Mouse (Mus musculus): ENCODE results near the gene C9orf72. TPM values are rescaled to one million over a fixed set of nuclear protein-coding genes. Genes with fewer than 3 reads are reported as not detected.

C9orf72 gene
- polyA plus RNA-seq, 1 experiment from 2014 or later: 11.3 TPM

GRCm38 (mm10) chr4:35226496-35226992 is 569 bp upstream of the C9orf72 start:
- Histone ChIP-seq H3K27me3 (ENCODE audit: control insufficient read depth, insufficient read depth, low read length) (no peaks in the 10 kb centered on the region), H3K9me3 (ENCODE audit: control insufficient read depth, low read length) (no peaks in the 10 kb centered on the region), H3K4me1 (ENCODE audit: control insufficient read depth, insufficient read depth, low read length) (no peaks in the 10 kb centered on the region), H3K4me2 (ENCODE audit: low read depth, severe bottlenecking) (peak overlapping the region; percentile 76), H3K4me3 (ENCODE audit: low read depth, low read length) (peak overlapping the region; percentile 91), H3K27ac (replicated peaks; ENCODE audit: low read depth, low read length) (no peak overlapping the region), H3K9ac (ENCODE audit: low read length) (peak overlapping the region; percentile 53), H3K36me3 (ENCODE audit: control insufficient read depth, insufficient read depth, low read length) (no peaks in the 10 kb centered on the region)
- 0 out of 2 replicates have a peak, but pooled peaks have one; percentile 5 for ATAC-seq (ENCODE audit: insufficient number of reproducible peaks, low FRiP score, low TSS enrichment, low read depth)
- no peak for DNase-seq (ENCODE audit: low spot score)
- 18% methylated on average over 9 of the region's 9 CpGs for WGBS

- peak; percentile 75 for ATAC-seq (ENCODE audit: insufficient number of reproducible peaks, low FRiP score, low TSS enrichment, low read depth)
- WGBS: under 1% methylated on average over 35 of the region's 40 CpGs
- Histone ChIP-seq H3K4me3 (ENCODE audit: low read depth, low read length) (peak overlapping the region; percentile 91), H3K27me3 (ENCODE audit: control insufficient read depth, insufficient read depth, low read length) (no peaks in the 10 kb centered on the region), H3K9ac (ENCODE audit: low read length) (peak overlapping the region; percentile 76), H3K4me1 (ENCODE audit: control insufficient read depth, insufficient read depth, low read length) (no peaks in the 10 kb centered on the region), H3K36me3 (ENCODE audit: control insufficient read depth, insufficient read depth, low read length) (no peaks in the 10 kb centered on the region), H3K4me2 (ENCODE audit: low read depth, severe bottlenecking) (peak overlapping the region; percentile 76), H3K9me3 (ENCODE audit: control insufficient read depth, low read length) (no peaks in the 10 kb centered on the region), H3K27ac (replicated peaks; ENCODE audit: low read depth, low read length) (no peak overlapping the region)
- peak; percentile 59 for DNase-seq (ENCODE audit: low spot score)
Measured at GRCm38 (mm10) chr4:35225141-35225733, 738 bp downstream of the C9orf72 start.

GRCm38 (mm10) chr4:35224101-35224500 is 1.9 kb downstream of the C9orf72 start:
- Histone ChIP-seq H3K9me3 (ENCODE audit: control insufficient read depth, low read length) (no peaks in the 10 kb centered on the region), H3K4me3 (ENCODE audit: low read depth, low read length) (0 out of 2 replicates have a peak overlapping the region, but pooled peaks have one; percentile 2), H3K4me1 (ENCODE audit: control insufficient read depth, insufficient read depth, low read length) (no peaks in the 10 kb centered on the region), H3K9ac (ENCODE audit: low read length) (no peak overlapping the region), H3K4me2 (ENCODE audit: low read depth, severe bottlenecking) (no peak overlapping the region), H3K27me3 (ENCODE audit: control insufficient read depth, insufficient read depth, low read length) (no peaks in the 10 kb centered on the region), H3K36me3 (ENCODE audit: control insufficient read depth, insufficient read depth, low read length) (no peaks in the 10 kb centered on the region), H3K27ac (replicated peaks; ENCODE audit: low read depth, low read length) (no peak overlapping the region)
- no peak for DNase-seq (ENCODE audit: low spot score)
- ATAC-seq (ENCODE audit: insufficient number of reproducible peaks, low FRiP score, low TSS enrichment, low read depth): no peak
- 90% methylated on average over 4 of the region's 4 CpGs for WGBS

GRCm38 (mm10) chr4:35223376-35223988 is 2.5 kb downstream of the C9orf72 start:
- 78% methylated on average over 5 of the region's 5 CpGs for WGBS
- Histone ChIP-seq H3K27me3 (ENCODE audit: control insufficient read depth, insufficient read depth, low read length) (no peaks in the 10 kb centered on the region), H3K4me3 (ENCODE audit: low read depth, low read length) (no peak overlapping the region), H3K36me3 (ENCODE audit: control insufficient read depth, insufficient read depth, low read length) (no peaks in the 10 kb centered on the region), H3K9me3 (ENCODE audit: control insufficient read depth, low read length) (no peaks in the 10 kb centered on the region), H3K27ac (replicated peaks; ENCODE audit: low read depth, low read length) (no peak overlapping the region), H3K9ac (ENCODE audit: low read length) (no peak overlapping the region), H3K4me1 (ENCODE audit: control insufficient read depth, insufficient read depth, low read length) (no peaks in the 10 kb centered on the region), H3K4me2 (ENCODE audit: low read depth, severe bottlenecking) (no peak overlapping the region)
- ATAC-seq (ENCODE audit: insufficient number of reproducible peaks, low FRiP score, low TSS enrichment, low read depth) (no peak), DNase-seq (ENCODE audit: low spot score) (no peak)

GRCm38 (mm10) chr4:35221903-35222302 is 4.1 kb downstream of the C9orf72 start:
- no peaks in the 10 kb centered on the region for H3K36me3 ChIP-seq (ENCODE audit: control insufficient read depth, insufficient read depth, low read length)
- no peak overlapping the region for H3K27ac ChIP-seq (replicated peaks; ENCODE audit: low read depth, low read length)
- WGBS: 71% methylated on average over 4 of the region's 4 CpGs
- no peak for DNase-seq (ENCODE audit: low spot score)
- no peaks in the 10 kb centered on the region for H3K4me1 ChIP-seq (ENCODE audit: control insufficient read depth, insufficient read depth, low read length)
- no peaks in the 10 kb centered on the region for H3K27me3 ChIP-seq (ENCODE audit: control insufficient read depth, insufficient read depth, low read length)
- no peaks in the 10 kb centered on the region for H3K9me3 ChIP-seq (ENCODE audit: control insufficient read depth, low read length)
- H3K4me3 ChIP-seq (ENCODE audit: low read depth, low read length): no peak overlapping the region
- no peak overlapping the region for H3K9ac ChIP-seq (ENCODE audit: low read length)
- no peak overlapping the region for H3K4me2 ChIP-seq (ENCODE audit: low read depth, severe bottlenecking)
- no peak for ATAC-seq (ENCODE audit: insufficient number of reproducible peaks, low FRiP score, low TSS enrichment, low read depth)

GRCm38 (mm10) chr4:35221131-35221530 is 4.8 kb downstream of the C9orf72 start:
- DNase-seq (ENCODE audit: low spot score) (no peak), ATAC-seq (ENCODE audit: insufficient number of reproducible peaks, low FRiP score, low TSS enrichment, low read depth) (no peak)
- Histone ChIP-seq H3K36me3 (ENCODE audit: control insufficient read depth, insufficient read depth, low read length) (no peaks in the 10 kb centered on the region), H3K27me3 (ENCODE audit: control insufficient read depth, insufficient read depth, low read length) (no peaks in the 10 kb centered on the region), H3K9ac (ENCODE audit: low read length) (no peak overlapping the region), H3K4me1 (ENCODE audit: control insufficient read depth, insufficient read depth, low read length) (no peaks in the 10 kb centered on the region), H3K4me3 (ENCODE audit: low read depth, low read length) (no peak overlapping the region), H3K27ac (replicated peaks; ENCODE audit: low read depth, low read length) (no peak overlapping the region), H3K4me2 (ENCODE audit: low read depth, severe bottlenecking) (no peak overlapping the region), H3K9me3 (ENCODE audit: control insufficient read depth, low read length) (no peaks in the 10 kb centered on the region)
- 21% methylated on average over 2 of the region's 2 CpGs for WGBS

- H3K27me3 ChIP-seq (ENCODE audit: control insufficient read depth, insufficient read depth, low read length): no peaks in the 10 kb centered on the region
- ATAC-seq (ENCODE audit: insufficient number of reproducible peaks, low FRiP score, low TSS enrichment, low read depth) (no peak), DNase-seq (ENCODE audit: low spot score) (no peak)
- H3K4me1 ChIP-seq (ENCODE audit: control insufficient read depth, insufficient read depth, low read length): no peaks in the 10 kb centered on the region
- H3K9me3 ChIP-seq (ENCODE audit: control insufficient read depth, low read length): no peaks in the 10 kb centered on the region
- no peak overlapping the region for H3K9ac ChIP-seq (ENCODE audit: low read length)
- no peak overlapping the region for H3K27ac ChIP-seq (replicated peaks; ENCODE audit: low read depth, low read length)
- WGBS: 89% methylated on average over 6 of the region's 6 CpGs
- H3K4me3 ChIP-seq (ENCODE audit: low read depth, low read length): no peak overlapping the region
- no peak overlapping the region for H3K4me2 ChIP-seq (ENCODE audit: low read depth, severe bottlenecking)
- H3K36me3 ChIP-seq (ENCODE audit: control insufficient read depth, insufficient read depth, low read length): no peaks in the 10 kb centered on the region
Measured at GRCm38 (mm10) chr4:35220108-35220731, 5.8 kb downstream of the C9orf72 start.

GRCm38 (mm10) chr4:35204659-35205058 is 21.3 kb downstream of the C9orf72 start:
- Histone ChIP-seq H3K4me3 (ENCODE audit: low read depth, low read length) (no peak overlapping the region), H3K4me2 (ENCODE audit: low read depth, severe bottlenecking) (no peak overlapping the region), H3K9ac (ENCODE audit: low read length) (no peak overlapping the region), H3K27ac (replicated peaks; ENCODE audit: low read depth, low read length) (no peak overlapping the region), H3K9me3 (ENCODE audit: control insufficient read depth, low read length) (no peaks in the 10 kb centered on the region), H3K27me3 (ENCODE audit: control insufficient read depth, insufficient read depth, low read length) (no peaks in the 10 kb centered on the region), H3K4me1 (ENCODE audit: control insufficient read depth, insufficient read depth, low read length) (no peaks in the 10 kb centered on the region), H3K36me3 (ENCODE audit: control insufficient read depth, insufficient read depth, low read length) (no peaks in the 10 kb centered on the region; the same call in 1 of the 2 replicates)
- 59% methylated on average over 7 of the region's 7 CpGs for WGBS
- no peak for ATAC-seq (ENCODE audit: insufficient number of reproducible peaks, low FRiP score, low TSS enrichment, low read depth)
- no peak for DNase-seq (ENCODE audit: low spot score)

Measured in limb, embryonic 11.5 days (tissue).